In genomic region chr7:142083588-142084317, GRCm38 (mm10) we compare ENCODE assay signal across 10 mouse cellular contexts. TPM values are rescaled to one million over a fixed set of nuclear protein-coding genes. Genes with fewer than 3 reads are reported as not detected.
DNase-seq lines count a peak whose midpoint lies in the region; ATAC-seq and TF ChIP-seq lines count a peak whose summit lies in the region.
"Had no signal": no experiment of that assay in that cellular context is flagged by ENCODE, and none has a peak within 500 bp of the region (broad histone marks: within the 10 kb centered on the region; RNA-seq: fewer than 3 reads in every experiment).

No protein-coding gene starts in this region.

- TF ChIP-seq CTCF in thymus, adult 2 months (IDR thresholded peaks at IDR 0.05; ENCODE audit: borderline replicate concordance, control insufficient read depth, extremely low read depth, insufficient read depth, low read length, poor library complexity), result no peak

- peaks cover 67% of the 10 kb centered on the region for H3K36me3 ChIP-seq in forebrain, embryonic 15.5 days
- H3K36me3 ChIP-seq in thymus, adult 2 months (ENCODE audit: control insufficient read depth, insufficient read depth, low read length), result no peaks in the 10 kb centered on the region

- 33% methylated on average over 12 of the region's 12 CpGs for WGBS in forebrain, embryonic 15.5 days
- WGBS in thymus, adult 2 months, result 46% methylated on average over 12 of the region's 12 CpGs

- no peaks in the 10 kb centered on the region for H3K27me3 ChIP-seq in forebrain, embryonic 15.5 days
- H3K27me3 ChIP-seq in thymus, adult 2 months (ENCODE audit: control insufficient read depth, insufficient read depth, low read length), result peaks cover 7% of the 10 kb centered on the region; the same call in 1 of the 2 replicates

- H3K4me1 ChIP-seq in forebrain, embryonic 15.5 days, result peaks cover 31% of the 10 kb centered on the region
- no peaks in the 10 kb centered on the region for H3K4me1 ChIP-seq in thymus, adult 2 months (replicated peaks; ENCODE audit: control insufficient read depth, insufficient read depth, low read length)

- intact Hi-C loops in heart, postnatal 36 days (cut with DNase I), result no loop called here

- no peak for DNase-seq in frontal cortex, postnatal 25 days (ENCODE audit: low spot score in 2 of 2)
- peak; percentile 92 for DNase-seq in Muller cell, postnatal 12 days (ENCODE audit: inconsistent ontology term)
- peak; percentile 65 to 66 for DNase-seq in heart, postnatal 36 days
- DNase-seq in lung, postnatal 25 days (ENCODE audit: low spot score), result peak; percentile 77
- DNase-seq in thymus, postnatal 0 days (ENCODE audit: low spot score), result no peak
- DNase-seq in thymus, adult 2 months, result no peak

- H3K27ac ChIP-seq in forebrain, embryonic 15.5 days (replicated peaks), result peak overlapping the region; percentile 41
- H3K27ac ChIP-seq in thymus, adult 2 months (ENCODE audit: control insufficient read depth, insufficient read depth, low read length), result no peak overlapping the region
- H3K27ac ChIP-seq: embryonic facial prominence, embryonic 15.5 days had no signal

- no peak overlapping the region for H3K9ac ChIP-seq in forebrain, embryonic 15.5 days (replicated peaks)
- H3K9ac ChIP-seq: embryonic facial prominence, embryonic 15.5 days had no signal

- TF ChIP-seq POLR2A in thymus, adult 2 months (IDR thresholded peaks at IDR 0.05; ENCODE audit: control insufficient read depth, extremely low read depth, insufficient read depth, low read length, poor library complexity), result no peak

- no peaks in the 10 kb centered on the region for H3K9me3 ChIP-seq in forebrain, embryonic 15.5 days
- H3K9me3 ChIP-seq: embryonic facial prominence, embryonic 15.5 days; liver, embryonic 15.5 days had no signal

- no peak overlapping the region for H3K4me2 ChIP-seq in forebrain, embryonic 15.5 days (replicated peaks)
- H3K4me2 ChIP-seq: embryonic facial prominence, embryonic 15.5 days; liver, embryonic 15.5 days had no signal

- H3K4me3 ChIP-seq in forebrain, embryonic 15.5 days, result no peak overlapping the region
- no peak overlapping the region for H3K4me3 ChIP-seq in thymus, adult 2 months (ENCODE audit: control insufficient read depth, insufficient read depth, low read length)
- H3K4me3 ChIP-seq: embryonic facial prominence, embryonic 15.5 days; liver, embryonic 15.5 days had no signal

- peak; percentile 54; the same call in 1 of the 2 replicates for ATAC-seq in frontal cortex, adult (ENCODE audit: low TSS enrichment)
- ATAC-seq in forebrain, embryonic 15.5 days (replicated peaks), result no peak

RNA-seq across cellular contexts. Expression of gene Dusp8, which starts 11.9 kb away (rescaled TPM):
- polyA plus RNA-seq in forebrain, embryonic 15.5 days (2015; fragmentation: Nextera tagmentation; extraction: Ambion mirVana), result 90.8 and 93.5 TPM in 2 replicates
- total RNA-seq in heart, postnatal 36 days (2021), result 10 to 100 TPM; 33.2 to 46.2 TPM
- 0.34 and 0.58 TPM in 2 replicates for polyA plus RNA-seq in thymus, postnatal 0 days (2015; fragmentation: Nextera tagmentation; extraction: Ambion mirVana)
- polyA plus RNA-seq in thymus, adult 2 months (2012; rRNA removed), result 0.98 and 4.0 TPM in 2 replicates

RNA-seq across cellular contexts. Expression of gene Mob2, which starts 22.9 kb away (rescaled TPM):
- polyA plus RNA-seq in forebrain, embryonic 15.5 days (2015; fragmentation: Nextera tagmentation; extraction: Ambion mirVana), result 52.5 and 54.3 TPM in 2 replicates
- total RNA-seq in heart, postnatal 36 days (2021), result 10 to 100 TPM; 43.6 to 43.8 TPM
- 92.2 and 93.5 TPM in 2 replicates for polyA plus RNA-seq in thymus, postnatal 0 days (2015; fragmentation: Nextera tagmentation; extraction: Ambion mirVana)
- 62.6 and 73.5 TPM in 2 replicates for polyA plus RNA-seq in thymus, adult 2 months (2012; rRNA removed)

RNA-seq across cellular contexts. Expression of gene Gm45618, which starts 36.8 kb away (rescaled TPM):
- 0.60 TPM in 1 of 2 replicates, not detected in the other for polyA plus RNA-seq in forebrain, embryonic 15.5 days (2015; fragmentation: Nextera tagmentation; extraction: Ambion mirVana)
- total RNA-seq in heart, postnatal 36 days (2021), result not detected
- not detected in 2 replicates for polyA plus RNA-seq in thymus, postnatal 0 days (2015; fragmentation: Nextera tagmentation; extraction: Ambion mirVana)
- polyA plus RNA-seq in thymus, adult 2 months (2012; rRNA removed), result not detected in 2 replicates
- polyA plus RNA-seq: liver, embryonic 15.5 days had no signal

RNA-seq across cellular contexts. Expression of gene Gm39115, which starts 52.1 kb away (rescaled TPM):
- not detected in 2 replicates for polyA plus RNA-seq in forebrain, embryonic 15.5 days (2015; fragmentation: Nextera tagmentation; extraction: Ambion mirVana)
- not detected for total RNA-seq in heart, postnatal 36 days (2021)
- not detected in 2 replicates for polyA plus RNA-seq in thymus, postnatal 0 days (2015; fragmentation: Nextera tagmentation; extraction: Ambion mirVana)
- not detected in 2 replicates for polyA plus RNA-seq in thymus, adult 2 months (2012; rRNA removed)
- polyA plus RNA-seq: embryonic facial prominence, embryonic 15.5 days; liver, embryonic 15.5 days had no signal

Comparison
In these comparisons a context has a peak if more than half of its experiments do, and no peak if none do; other contexts are left out.
1. DNase-seq: peak in Muller cell, postnatal 12 days (single experiment), heart, postnatal 36 days (2 of 2) and lung, postnatal 25 days (single experiment); none in frontal cortex, postnatal 25 days (0 of 2), thymus, postnatal 0 days (single experiment) and thymus, adult 2 months (single experiment).
2. RNA of gene Dusp8, which starts 11.9 kb away (polyA plus RNA-seq): 90.8 to 93.5 TPM in forebrain, embryonic 15.5 days; 0.98 to 4.0 TPM in thymus, adult 2 months and 0.34 to 0.58 TPM in thymus, postnatal 0 days; every median in the first group is over 10 times any median in the second.